Mouse (Mus musculus): Measurements from ENCODE around the gene Tmem256. TPM values are rescaled to one million over a fixed set of nuclear protein-coding genes. Genes with fewer than 3 reads are reported as not detected.
A peak's percentile ranks its signal among the peaks of the same experiment; 100 is the strongest.

Tmem256 gene
- polyA plus RNA-seq, 1 experiment from 2014 or later, result 379 TPM

DNA sequence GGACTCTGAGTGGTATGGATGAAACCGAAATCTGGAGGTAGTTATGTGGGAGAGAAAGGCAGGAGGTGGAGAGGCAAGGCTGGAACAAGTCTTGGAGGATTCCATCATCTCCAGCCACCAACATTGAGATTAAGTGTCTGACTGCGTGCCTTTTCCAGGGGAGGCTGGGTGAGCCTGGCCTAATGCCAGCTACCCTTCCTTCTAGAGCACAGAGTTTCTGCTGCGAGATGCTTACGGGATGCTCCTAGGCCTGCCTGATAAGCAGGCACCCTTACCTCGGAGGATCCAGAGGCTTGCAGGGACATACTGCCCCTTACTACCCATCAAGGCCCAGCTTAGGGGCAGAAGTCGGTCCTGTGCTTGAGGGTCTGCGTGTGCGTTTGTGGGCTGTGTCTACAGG, 4.8 kb upstream of the Tmem256 start:
- Histone ChIP-seq H3K4me2 (ENCODE audit: low read length) (peak overlapping the region; percentile 89), H3K4me3 (ENCODE audit: low read length) (peak overlapping the region; percentile 87), H3K9me3 (ENCODE audit: control insufficient read depth, low read length) (no peaks in the 10 kb centered on the region), H3K9ac (ENCODE audit: low read depth, low read length) (peak overlapping the region; percentile 94), H3K27me3 (replicated peaks; ENCODE audit: control insufficient read depth, insufficient read depth, low read length) (no peaks in the 10 kb centered on the region), H3K4me1 (ENCODE audit: control insufficient read depth, insufficient read depth, low read depth, low read length) (peaks cover 30% of the 10 kb centered on the region), H3K36me3 (ENCODE audit: control insufficient read depth, insufficient read depth, low read length) (peaks cover 9% of the 10 kb centered on the region), H3K27ac (ENCODE audit: low read depth, low read length) (no peak overlapping the region)
- WGBS, result 52% methylated on average over 7 of the region's 8 CpGs
- no peak for ATAC-seq

GRCm38 (mm10) chr11:69834001-69834549, 4.2 kb upstream of the Tmem256 start:
- Histone ChIP-seq H3K4me1 (ENCODE audit: control insufficient read depth, insufficient read depth, low read depth, low read length) (peaks cover 33% of the 10 kb centered on the region), H3K27ac (ENCODE audit: low read depth, low read length) (peak overlapping the region; percentile 45; the same call in 1 of the 2 replicates)
- WGBS, result 4% methylated on average over 47 of the region's 48 CpGs

GRCm38 (mm10) chr11:69835326-69835965, 2.9 kb upstream of the Tmem256 start:
- H3K4me1 ChIP-seq (ENCODE audit: control insufficient read depth, insufficient read depth, low read depth, low read length), result peaks cover 34% of the 10 kb centered on the region

More at GRCm38 (mm10) chr11:69834001-69834549, 4.2 kb upstream of the Tmem256 start:
- Histone ChIP-seq H3K9ac (ENCODE audit: low read depth, low read length) (peak overlapping the region; percentile 94), H3K4me2 (ENCODE audit: low read length) (peak overlapping the region; percentile 89), H3K27me3 (replicated peaks; ENCODE audit: control insufficient read depth, insufficient read depth, low read length) (no peaks in the 10 kb centered on the region), H3K9me3 (ENCODE audit: control insufficient read depth, low read length) (no peaks in the 10 kb centered on the region), H3K4me3 (ENCODE audit: low read length) (peak overlapping the region; percentile 87), H3K36me3 (ENCODE audit: control insufficient read depth, insufficient read depth, low read length) (peaks cover 9% of the 10 kb centered on the region)
- ATAC-seq, result no peak

DNA sequence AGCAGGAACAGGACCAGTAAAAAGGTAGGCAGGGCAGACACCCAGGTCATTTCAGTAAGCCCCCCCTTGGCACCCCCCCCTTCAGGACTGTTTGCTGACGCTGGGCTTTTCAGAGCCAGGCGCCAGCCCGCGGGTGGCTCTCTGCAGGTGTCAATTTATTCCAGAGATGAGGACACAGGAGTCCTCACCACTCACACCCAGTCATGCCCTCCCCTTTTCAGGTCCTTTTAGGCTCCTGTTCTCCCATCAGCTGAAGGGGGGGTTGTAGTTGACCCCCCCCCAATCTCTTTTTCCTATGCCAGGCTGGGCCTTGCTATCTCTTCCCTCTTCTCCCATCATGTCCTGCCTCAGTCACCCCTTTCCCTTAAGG, 2.4 kb upstream of the Tmem256 start:
- H3K27ac ChIP-seq (ENCODE audit: low read depth, low read length), result peak overlapping the region; percentile 96
- H3K36me3 ChIP-seq (ENCODE audit: control insufficient read depth, insufficient read depth, low read length), result peaks cover 9% of the 10 kb centered on the region
- peak overlapping the region; percentile 87 for H3K4me3 ChIP-seq (ENCODE audit: low read length)
- no peaks in the 10 kb centered on the region for H3K27me3 ChIP-seq (replicated peaks; ENCODE audit: control insufficient read depth, insufficient read depth, low read length)
- peak overlapping the region; percentile 89 for H3K4me2 ChIP-seq (ENCODE audit: low read length)
- no peaks in the 10 kb centered on the region for H3K9me3 ChIP-seq (ENCODE audit: control insufficient read depth, low read length)
- ATAC-seq, result no peak
- 3% methylated on average over 4 of the region's 4 CpGs for WGBS
- peak overlapping the region; percentile 94 for H3K9ac ChIP-seq (ENCODE audit: low read depth, low read length)
- H3K4me1 ChIP-seq (ENCODE audit: control insufficient read depth, insufficient read depth, low read depth, low read length), result peaks cover 34% of the 10 kb centered on the region

More at GRCm38 (mm10) chr11:69835326-69835965, 2.9 kb upstream of the Tmem256 start:
- Histone ChIP-seq H3K4me2 (ENCODE audit: low read length) (peak overlapping the region; percentile 89), H3K4me3 (ENCODE audit: low read length) (peak overlapping the region; percentile 87), H3K27me3 (replicated peaks; ENCODE audit: control insufficient read depth, insufficient read depth, low read length) (no peaks in the 10 kb centered on the region), H3K27ac (ENCODE audit: low read depth, low read length) (peak overlapping the region; percentile 96), H3K9me3 (ENCODE audit: control insufficient read depth, low read length) (no peaks in the 10 kb centered on the region), H3K9ac (ENCODE audit: low read depth, low read length) (peak overlapping the region; percentile 94), H3K36me3 (ENCODE audit: control insufficient read depth, insufficient read depth, low read length) (peaks cover 9% of the 10 kb centered on the region)
- ATAC-seq, result no peak
- 3% methylated on average over 9 of the region's 9 CpGs for WGBS

GRCm38 (mm10) chr11:69836703-69837576, 1.4 kb upstream of the Tmem256 start:
- H3K36me3 ChIP-seq (ENCODE audit: control insufficient read depth, insufficient read depth, low read length), result peaks cover 9% of the 10 kb centered on the region
- H3K4me3 ChIP-seq (ENCODE audit: low read length), result peak overlapping the region; percentile 87
- H3K27ac ChIP-seq (ENCODE audit: low read depth, low read length), result peak overlapping the region; percentile 96
- no peaks in the 10 kb centered on the region for H3K27me3 ChIP-seq (replicated peaks; ENCODE audit: control insufficient read depth, insufficient read depth, low read length)
- WGBS, result under 1% methylated on average over 40 of the region's 52 CpGs
- H3K9me3 ChIP-seq (ENCODE audit: control insufficient read depth, low read length), result no peaks in the 10 kb centered on the region
- peak overlapping the region; percentile 89 for H3K4me2 ChIP-seq (ENCODE audit: low read length)
- ATAC-seq, result no peak
- H3K4me1 ChIP-seq (ENCODE audit: control insufficient read depth, insufficient read depth, low read depth, low read length), result peaks cover 34% of the 10 kb centered on the region
- H3K9ac ChIP-seq (ENCODE audit: low read depth, low read length), result peak overlapping the region; percentile 94

DNA sequence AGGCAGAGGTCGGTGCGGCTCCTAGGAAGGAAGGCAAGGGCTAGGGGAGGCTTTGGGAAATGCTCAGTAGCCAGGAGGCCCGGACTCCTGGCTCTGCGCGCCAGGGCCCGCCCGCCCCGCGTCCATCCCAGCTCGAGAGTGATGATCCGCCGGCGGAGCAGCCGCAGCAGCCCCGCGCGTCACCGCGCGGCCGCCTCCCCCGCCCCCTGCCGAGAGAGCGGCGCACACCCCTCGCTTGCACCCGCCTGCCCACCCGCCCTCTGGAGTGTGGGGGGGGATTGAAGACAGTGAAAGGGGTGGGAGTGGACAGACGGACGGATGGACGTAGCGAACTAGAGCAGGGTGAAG, 736 bp upstream of the Tmem256 start, which contains the start of gene Nlgn2:
Nlgn2 (minus strand) TSS at position 181 of the 348 bp plus-strand sequence.
- peak within 1 kb of the TSS; percentile 94 for H3K9ac ChIP-seq (ENCODE audit: low read depth, low read length)
- no peak; the same call in 1 of the 2 replicates for ATAC-seq

GRCm38 (mm10) chr11:69838714-69839104, 395 bp downstream of the Tmem256 start:
- Histone ChIP-seq H3K27ac (ENCODE audit: low read depth, low read length) (peak overlapping the region; percentile 96), H3K4me3 (ENCODE audit: low read length) (peak overlapping the region; percentile 87), H3K9me3 (ENCODE audit: control insufficient read depth, low read length) (no peaks in the 10 kb centered on the region), H3K27me3 (replicated peaks; ENCODE audit: control insufficient read depth, insufficient read depth, low read length) (no peaks in the 10 kb centered on the region), H3K4me2 (ENCODE audit: low read length) (peak overlapping the region; percentile 64), H3K9ac (ENCODE audit: low read depth, low read length) (peak overlapping the region; percentile 74), H3K36me3 (ENCODE audit: control insufficient read depth, insufficient read depth, low read length) (no peaks in the 10 kb centered on the region; the same call in 1 of the 2 replicates), H3K4me1 (ENCODE audit: control insufficient read depth, insufficient read depth, low read depth, low read length) (peaks cover 30% of the 10 kb centered on the region)
- no peak for ATAC-seq
- 0% methylated on average over 7 of the region's 7 CpGs for WGBS

More for the DNA sequence above, 736 bp upstream of the Tmem256 start, which contains the start of gene Nlgn2:
- Histone ChIP-seq H3K4me1 (ENCODE audit: control insufficient read depth, insufficient read depth, low read depth, low read length) (peaks cover 34% of the 10 kb centered on the region), H3K4me3 (ENCODE audit: low read length) (peak within 1 kb of the TSS; percentile 87), H3K27ac (ENCODE audit: low read depth, low read length) (peak within 1 kb of the TSS; percentile 96), H3K9me3 (ENCODE audit: control insufficient read depth, low read length) (no peaks in the 10 kb centered on the region), H3K36me3 (ENCODE audit: control insufficient read depth, insufficient read depth, low read length) (peaks cover 4% of the 10 kb centered on the region), H3K27me3 (replicated peaks; ENCODE audit: control insufficient read depth, insufficient read depth, low read length) (no peaks in the 10 kb centered on the region), H3K4me2 (ENCODE audit: low read length) (peak within 1 kb of the TSS; percentile 89)
- WGBS, result 0% methylated on average over 19 of the region's 32 CpGs

- Histone ChIP-seq H3K4me3 (ENCODE audit: low read length) (peak within 1 kb of the TSS; percentile 72), H3K9ac (ENCODE audit: low read depth, low read length) (peak within 1 kb of the TSS; percentile 86), H3K27me3 (replicated peaks; ENCODE audit: control insufficient read depth, insufficient read depth, low read length) (no peaks in the 10 kb centered on the region), H3K4me2 (ENCODE audit: low read length) (peak within 1 kb of the TSS; percentile 97), H3K27ac (ENCODE audit: low read depth, low read length) (peak within 1 kb of the TSS; percentile 96), H3K4me1 (ENCODE audit: control insufficient read depth, insufficient read depth, low read depth, low read length) (peaks cover 18% of the 10 kb centered on the region), H3K9me3 (ENCODE audit: control insufficient read depth, low read length) (no peaks in the 10 kb centered on the region), H3K36me3 (ENCODE audit: control insufficient read depth, insufficient read depth, low read length) (peaks cover 13% of the 10 kb centered on the region)
- peak; percentile 94 for ATAC-seq
- WGBS, result 0% methylated on average over 29 of the region's 38 CpGs
These were observed 7.9 kb downstream of the Tmem256 start, which contains the start of gene Plscr3 for GRCm38 (mm10) chr11:69846198-69846680. Gene Plscr3, plus strand, starts transcription at chr11:69846376.

Data from hindbrain, embryonic 16.5 days (tissue).